Mouse (Mus musculus) limb, embryonic 14.5 days (tissue): ENCODE measurements around the gene Slc44a3. TPM values are rescaled to one million over a fixed set of nuclear protein-coding genes. Genes with fewer than 3 reads are reported as not detected.
A peak's percentile ranks its signal among the peaks of the same experiment; 100 is the strongest.

Experiments
- ATAC-seq: fragments of 200-750 bp; cut with Nextera tagmentation; 2 replicates; pipeline ENCODE4 v1.8.0; 2017; ENCODE audit warnings: low read depth, moderate number of reproducible peaks, moderate TSS enrichment; ENCODE audit not compliant: low FRiP score
- DNase-seq: peaks from one replicate; pipeline ENCODE4 v3.0.0-alpha.2; 2015; ENCODE audit warnings: low spot score
- H3K27ac ChIP-seq: fragments of 300-500 bp; sonication (generic); replicated peaks from 2 replicates; pipeline ENCODE4 v1.5.1; 2014; ENCODE audit warnings: low read depth, mild to moderate bottlenecking, low read length, moderate library complexity, mixed read lengths
- H3K27me3 ChIP-seq: fragments of 300-500 bp; sonication (generic); 2 replicates; pipeline ENCODE4 v1.6.1; 2014; ENCODE audit warnings: low read length, mixed read lengths; ENCODE audit not compliant: control insufficient read depth, insufficient read depth
- H3K36me3 ChIP-seq: fragments of 300-500 bp; sonication (generic); 2 replicates; pipeline ENCODE4 v1.6.1; 2014; ENCODE audit warnings: mild to moderate bottlenecking, low read length, moderate library complexity, mixed read lengths; ENCODE audit not compliant: control insufficient read depth, insufficient read depth
- H3K4me1 ChIP-seq: fragments of 300-500 bp; sonication (generic); 2 replicates; pipeline ENCODE4 v1.6.1; 2014; ENCODE audit warnings: antibody characterized with exemption, low read length, mixed read lengths; ENCODE audit not compliant: control insufficient read depth, insufficient read depth
- H3K4me2 ChIP-seq: fragments of 300-500 bp; sonication (generic); replicated peaks from 2 replicates; pipeline ENCODE4 v1.6.1; 2014; ENCODE audit warnings: low read depth, mild to moderate bottlenecking, low read length, moderate library complexity; ENCODE audit not compliant: severe bottlenecking
- H3K4me3 ChIP-seq: fragments of 300-500 bp; sonication (generic); replicated peaks from 2 replicates; pipeline ENCODE4 v1.5.1; 2014; ENCODE audit warnings: low read length
- H3K9ac ChIP-seq: fragments of 300-500 bp; sonication (generic); 2 replicates; pipeline ENCODE4 v1.6.1; 2014; ENCODE audit warnings: mild to moderate bottlenecking, low read depth, low read length, moderate library complexity; ENCODE audit not compliant: severe bottlenecking
- H3K9me3 ChIP-seq: fragments of 300-500 bp; sonication (generic); 2 replicates; pipeline ENCODE4 v1.6.1; 2016; ENCODE audit warnings: low read length; ENCODE audit not compliant: control insufficient read depth
- POLR2A ChIP-seq: fragments of 200-500 bp; IDR thresholded peaks from 2 replicates; pipeline ENCODE4 v1.8.0; 2012; ENCODE audit warnings: inconsistent platforms, mild to moderate bottlenecking, moderate library complexity, borderline replicate concordance; ENCODE audit not compliant: insufficient read depth, insufficient read length; ENCODE audit errors: extremely low read depth
- WGBS: fragments of 180-500 bp; shearing (Covaris S2); extraction: QIAGEN DNeasy Blood & Tissue Kit; methylation state at CpG from one replicate; pipeline ENCODE4 v1.1.7; 2014; 5-methylcytosine and 5-hydroxymethylcytosine counted together
- polyA plus RNA-seq, 2 experiments: library from polyadenylated mRNA; depleted of rRNA in 1 of 2; stranded (reverse) in 1 of 2; unstranded in 1 of 2; fragments of >200 nt; fragmentation: Nextera tagmentation in 1 of 2; extraction: Ambion mirVana in 1 of 2; gene quantifications; 2 replicates each; pipeline versions ENCODE4 v1.2.1 to v1.2.3; 2012 to 2014

Gene Slc44a3
- polyA plus RNA-seq, 2 experiments = 0.91 to 1.7 TPM

DNA sequence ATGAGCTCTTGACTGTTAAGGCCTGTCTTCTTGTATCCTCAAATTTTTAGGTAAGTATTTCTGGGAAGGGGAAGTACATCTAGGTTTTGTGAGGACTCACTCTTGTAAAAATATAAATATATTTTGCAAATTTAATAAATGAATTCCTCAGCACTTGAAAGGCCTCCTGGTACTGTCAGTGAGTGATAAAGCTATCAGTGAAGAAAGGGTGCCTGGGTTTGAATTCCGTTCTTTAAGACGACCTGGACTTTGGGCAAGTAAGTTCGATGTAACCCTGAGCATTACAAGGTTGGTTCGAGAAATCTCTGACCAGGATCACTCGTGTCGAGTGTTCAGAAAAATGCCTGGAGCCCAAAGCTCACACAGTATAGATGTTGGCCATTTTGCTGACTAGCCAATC, 98.8 kb downstream of the Slc44a3 start:
- no peak overlapping the region for H3K4me3 ChIP-seq
- 58% methylated on average over 6 of the region's 6 CpGs for WGBS
- H3K27me3 ChIP-seq = no peaks in the 10 kb centered on the region
- peak overlapping the region; percentile 83 for H3K27ac ChIP-seq
- H3K9ac ChIP-seq = peak overlapping the region; percentile 32
- TF ChIP-seq POLR2A = no peak
- H3K4me2 ChIP-seq = peak overlapping the region; percentile 37
- DNase-seq = no peak
- H3K36me3 ChIP-seq = peaks cover 6% of the 10 kb centered on the region; the same call in 1 of the 2 replicates
- ATAC-seq = no peak
- peaks cover 64% of the 10 kb centered on the region for H3K4me1 ChIP-seq
- H3K9me3 ChIP-seq = no peaks in the 10 kb centered on the region

DNA sequence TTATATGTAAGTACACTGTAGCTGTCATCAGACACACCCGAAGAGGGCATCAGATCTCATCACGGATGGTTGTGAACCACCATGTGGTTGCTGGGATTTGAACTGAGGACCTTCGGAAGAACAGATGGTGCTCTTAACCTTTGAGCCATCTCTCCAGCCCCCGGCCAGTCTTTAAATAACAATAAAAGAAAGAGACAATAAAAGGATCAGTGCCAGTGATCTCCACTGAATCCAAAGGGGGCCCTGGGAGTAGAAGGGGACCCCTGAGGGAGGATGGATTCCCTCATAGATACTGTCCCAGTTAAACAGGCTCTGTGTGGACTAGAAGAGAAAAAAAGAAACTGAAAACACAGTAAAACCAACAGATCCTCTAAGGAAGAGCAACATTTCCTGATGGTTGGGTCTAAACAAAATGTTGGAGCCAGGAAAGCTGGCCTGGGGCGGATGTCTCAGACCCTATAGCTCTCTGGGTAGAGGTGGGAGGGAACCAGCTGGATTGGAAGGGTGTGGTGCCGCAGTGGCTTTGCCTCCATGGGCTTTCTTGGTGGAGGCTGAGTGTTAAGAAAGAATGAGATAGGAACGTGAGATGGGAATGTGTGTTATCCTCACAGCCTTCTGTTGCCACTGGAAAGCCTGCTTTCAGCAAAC, 101.8 kb downstream of the Slc44a3 start:
- Histone ChIP-seq H3K27me3 (no peaks in the 10 kb centered on the region), H3K27ac (no peak overlapping the region), H3K4me1 (peaks cover 63% of the 10 kb centered on the region), H3K9me3 (no peaks in the 10 kb centered on the region), H3K36me3 (0 out of 2 replicates have a peak, but pooled peaks cover 4% of the 10 kb centered on the region), H3K4me3 (no peak overlapping the region), H3K9ac (no peak overlapping the region), H3K4me2 (peak overlapping the region; percentile 90; the same call in 1 of the 2 replicates)
- no peak for TF ChIP-seq POLR2A
- 56% methylated on average over 7 of the region's 7 CpGs for WGBS
- ATAC-seq = no peak
- DNase-seq = no peak

DNA sequence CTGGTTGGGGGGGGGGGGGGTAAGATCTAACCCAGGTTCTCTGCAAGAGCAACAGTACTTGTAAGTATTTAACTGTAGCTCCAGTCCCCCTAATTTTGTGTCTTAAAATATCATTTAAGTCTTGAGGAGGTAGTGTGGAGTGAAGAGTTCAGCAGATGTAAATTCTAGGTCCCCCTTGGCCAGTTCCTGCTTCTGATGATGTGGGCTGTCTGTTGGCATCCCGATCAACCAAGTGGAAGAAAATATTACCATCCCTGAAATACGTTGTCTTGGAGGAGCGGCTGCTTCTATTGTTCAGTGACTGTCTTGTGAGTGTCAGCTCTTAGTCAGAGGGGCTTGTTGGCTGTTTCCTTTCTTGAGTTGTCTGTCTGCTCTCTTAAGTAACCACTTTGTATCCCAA, 102.7 kb downstream of the Slc44a3 start:
- Histone ChIP-seq H3K36me3 (0 out of 2 replicates have a peak, but pooled peaks cover 4% of the 10 kb centered on the region), H3K9me3 (no peaks in the 10 kb centered on the region), H3K9ac (no peak overlapping the region), H3K4me2 (peak overlapping the region; percentile 90), H3K4me3 (peak overlapping the region; percentile 89; the same call in 1 of the 2 replicates), H3K27me3 (no peaks in the 10 kb centered on the region), H3K4me1 (peaks cover 54% of the 10 kb centered on the region), H3K27ac (no peak overlapping the region)
- no peak for ATAC-seq
- no peak for DNase-seq
- 65% methylated on average over 3 of the region's 3 CpGs for WGBS
- TF ChIP-seq POLR2A = no peak

DNA sequence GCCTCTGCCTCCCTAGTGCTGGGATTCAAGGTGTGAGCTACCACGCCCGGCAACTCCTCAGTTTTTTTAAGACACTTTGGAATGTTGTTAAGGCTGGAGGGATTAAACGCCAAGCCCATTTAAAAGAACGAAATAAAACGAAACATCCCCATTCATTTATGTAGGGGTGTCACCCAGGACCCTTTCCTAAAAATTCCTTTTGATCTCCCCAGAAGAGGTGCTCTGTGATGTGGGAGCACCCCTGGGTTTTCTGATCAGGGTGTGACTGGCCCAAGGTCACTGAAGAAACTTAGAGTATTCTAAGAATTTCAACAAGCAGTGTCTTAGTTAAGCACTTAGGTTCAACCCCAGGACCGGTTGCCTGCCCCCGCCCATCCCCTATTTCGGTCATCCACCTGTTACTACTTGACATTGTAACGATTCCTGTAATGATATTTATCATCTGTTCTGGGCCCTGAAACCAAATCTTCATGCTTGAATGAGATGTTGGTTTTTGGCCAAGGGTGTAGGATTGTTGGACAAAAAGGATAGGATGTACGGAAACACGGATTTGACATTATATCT, 103.4 kb downstream of the Slc44a3 start:
- H3K9ac ChIP-seq = peak overlapping the region; percentile 97
- peaks cover 47% of the 10 kb centered on the region for H3K4me1 ChIP-seq
- ATAC-seq = no peak

DNA sequence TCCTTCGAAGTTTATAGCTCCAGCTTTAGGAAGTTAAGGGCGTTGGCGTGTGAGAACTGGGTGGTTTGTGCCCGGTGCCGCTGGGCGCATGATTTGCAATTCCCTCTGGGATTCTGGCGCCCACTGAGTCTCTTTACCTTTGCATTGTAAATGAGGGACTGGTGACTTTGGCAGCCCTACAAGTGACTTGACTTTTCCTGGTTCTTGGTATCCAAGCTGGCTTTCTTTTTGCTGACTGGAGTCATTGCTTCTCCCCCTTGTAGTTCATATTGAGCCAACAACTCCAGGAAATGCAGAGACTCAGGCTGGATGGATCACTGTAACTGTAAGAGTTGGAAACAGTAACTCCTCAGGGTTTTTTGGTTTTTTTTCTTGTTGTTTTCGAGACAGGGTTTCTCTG, 104.0 kb downstream of the Slc44a3 start:
- H3K27me3 ChIP-seq = no peaks in the 10 kb centered on the region
- H3K9ac ChIP-seq = peak overlapping the region; percentile 97
- H3K9me3 ChIP-seq = no peaks in the 10 kb centered on the region
- H3K27ac ChIP-seq = peak overlapping the region; percentile 99
- ATAC-seq (no peak), DNase-seq (peak; percentile 41)
- TF ChIP-seq POLR2A = no peak
- peaks cover 41% of the 10 kb centered on the region for H3K4me1 ChIP-seq
- H3K4me3 ChIP-seq = peak overlapping the region; percentile 89
- H3K4me2 ChIP-seq = peak overlapping the region; percentile 90
- no peaks in the 10 kb centered on the region for H3K36me3 ChIP-seq
- WGBS = 5% methylated on average over 8 of the region's 8 CpGs

More for the DNA sequence above, 103.4 kb downstream of the Slc44a3 start:
- Histone ChIP-seq H3K27ac (no peak overlapping the region), H3K4me2 (peak overlapping the region; percentile 90), H3K27me3 (no peaks in the 10 kb centered on the region), H3K36me3 (0 out of 2 replicates have a peak, but pooled peaks cover 4% of the 10 kb centered on the region), H3K4me3 (peak overlapping the region; percentile 89), H3K9me3 (no peaks in the 10 kb centered on the region)
- DNase-seq = peak; percentile 39
- TF ChIP-seq POLR2A = no peak
- 49% methylated on average over 11 of the region's 11 CpGs for WGBS
